Mouse (Mus musculus): Measurements from ENCODE around the gene Dapk2. TPM values are rescaled to one million over a fixed set of nuclear protein-coding genes. Genes with fewer than 3 reads are reported as not detected.
A peak's percentile ranks its signal among the peaks of the same experiment; 100 is the strongest.

The Dapk2 gene
- polyA plus RNA-seq, 1 experiment from 2014 or later: 22.8 TPM

DNA sequence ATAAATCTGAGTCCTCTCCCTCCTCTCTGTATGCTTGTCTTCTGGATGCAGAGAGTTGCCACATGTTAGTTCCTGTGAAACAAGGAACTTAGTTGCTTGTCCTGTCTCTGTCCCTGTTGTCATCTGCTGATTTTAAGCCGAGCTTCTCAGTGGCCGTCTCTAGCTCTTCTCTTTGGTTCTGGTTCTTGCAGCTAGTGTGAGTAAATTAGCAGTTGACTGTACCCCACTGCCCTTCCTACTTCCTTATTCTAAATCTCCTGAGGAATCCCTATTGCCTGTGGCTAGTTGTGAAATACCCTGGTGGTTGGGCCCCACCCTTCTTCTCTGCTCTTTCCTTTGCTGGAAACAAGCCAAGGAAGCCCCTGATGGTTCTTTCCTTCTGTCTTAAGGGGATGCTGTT, 26.6 kb upstream of the Dapk2 start:
- Histone ChIP-seq H3K9me3 (ENCODE audit: control insufficient read depth, low read length) (no peaks in the 10 kb centered on the region), H3K4me1 (replicated peaks; ENCODE audit: control insufficient read depth, insufficient read depth, low read length) (peaks cover 6% of the 10 kb centered on the region), H3K4me2 (ENCODE audit: low read depth, low read length) (no peak overlapping the region), H3K4me3 (ENCODE audit: low read length) (no peak overlapping the region), H3K27me3 (ENCODE audit: control insufficient read depth, insufficient read depth, low read depth, low read length) (no peaks in the 10 kb centered on the region), H3K36me3 (ENCODE audit: control insufficient read depth, insufficient read depth, low read length) (peaks cover 21% of the 10 kb centered on the region), H3K9ac (ENCODE audit: low read length) (no peak overlapping the region), H3K27ac (ENCODE audit: low read length) (no peak overlapping the region)
- WGBS: 87% methylated on average over 2 of the region's 2 CpGs
- ATAC-seq (ENCODE audit: low read depth): no peak

DNA sequence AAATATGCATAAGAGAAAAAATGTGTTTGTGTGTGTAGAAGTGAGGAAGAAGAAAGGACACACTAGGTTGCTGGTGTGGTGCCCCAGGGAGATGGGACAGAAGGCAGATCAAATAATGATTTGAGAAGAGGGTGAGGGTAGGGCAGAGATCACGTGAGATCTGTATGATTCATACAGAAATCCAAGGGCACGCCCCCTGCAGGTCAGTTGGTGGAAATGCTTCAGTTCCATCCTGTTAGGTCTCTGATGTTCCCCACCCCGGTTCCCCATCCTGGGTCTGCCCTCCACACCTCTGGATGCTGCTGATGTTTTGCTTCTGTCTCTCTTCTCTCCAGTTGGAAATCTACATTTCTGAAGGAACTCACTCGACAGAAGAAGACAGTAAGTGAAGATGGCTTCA, 22.1 kb upstream of the Dapk2 start:
- H3K27me3 ChIP-seq (ENCODE audit: control insufficient read depth, insufficient read depth, low read depth, low read length): no peaks in the 10 kb centered on the region
- no peak overlapping the region for H3K27ac ChIP-seq (ENCODE audit: low read length)
- no peak overlapping the region for H3K9ac ChIP-seq (ENCODE audit: low read length)
- H3K4me3 ChIP-seq (ENCODE audit: low read length): no peak overlapping the region
- H3K36me3 ChIP-seq (ENCODE audit: control insufficient read depth, insufficient read depth, low read length): peaks cover 32% of the 10 kb centered on the region
- no peaks in the 10 kb centered on the region for H3K4me1 ChIP-seq (replicated peaks; ENCODE audit: control insufficient read depth, insufficient read depth, low read length)
- no peaks in the 10 kb centered on the region for H3K9me3 ChIP-seq (ENCODE audit: control insufficient read depth, low read length)
- no peak overlapping the region for H3K4me2 ChIP-seq (ENCODE audit: low read depth, low read length)
- WGBS: 45% methylated on average over 4 of the region's 4 CpGs
- ATAC-seq (ENCODE audit: low read depth): no peak

DNA sequence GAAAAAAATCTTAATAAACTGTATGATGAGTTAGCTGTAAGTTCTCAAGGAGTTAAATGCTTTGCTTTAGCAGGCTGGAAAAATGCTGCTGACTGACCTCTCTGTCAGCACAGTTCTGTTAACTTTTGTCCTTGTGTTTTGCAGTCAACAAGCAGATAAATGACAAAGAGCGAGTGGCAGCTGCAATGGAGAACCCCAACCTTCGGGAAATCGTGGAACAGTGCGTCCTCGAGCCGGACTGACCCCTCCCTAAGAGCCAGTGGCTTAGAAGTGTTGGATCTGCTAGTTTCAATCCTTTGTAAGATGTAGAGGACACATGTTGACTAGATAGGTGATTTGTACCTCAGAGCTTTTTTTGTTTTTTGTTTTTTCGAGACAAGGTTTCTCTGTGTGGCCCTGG, 19.8 kb upstream of the Dapk2 start:
- 89% methylated on average over 7 of the region's 7 CpGs for whole genome bisulfite sequencing

DNA sequence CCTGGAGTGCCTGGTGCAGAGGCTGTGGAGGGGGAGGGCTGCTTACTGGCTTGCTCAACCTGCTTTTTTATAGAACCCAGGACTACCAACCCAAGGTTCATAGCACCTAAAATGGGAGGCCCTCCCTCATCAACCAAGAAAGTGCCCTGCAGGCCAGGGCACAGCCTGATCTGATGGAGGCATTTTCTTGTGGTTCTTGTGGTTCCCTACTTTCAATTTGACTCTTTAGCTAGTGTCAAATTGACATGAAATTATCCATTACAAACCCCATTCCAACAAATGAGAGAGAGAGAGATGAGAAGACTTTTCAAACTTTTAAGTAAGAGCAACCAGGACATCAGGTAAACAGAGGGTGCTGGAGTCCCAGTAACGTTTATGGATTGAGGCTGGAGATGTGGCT, 15.8 kb upstream of the Dapk2 start:
- no peak overlapping the region for H3K27ac ChIP-seq (ENCODE audit: low read length)
- H3K4me2 ChIP-seq (ENCODE audit: low read depth, low read length): no peak overlapping the region
- no peak overlapping the region for H3K4me3 ChIP-seq (ENCODE audit: low read length)
- no peak overlapping the region for H3K9ac ChIP-seq (ENCODE audit: low read length)
- H3K4me1 ChIP-seq (replicated peaks; ENCODE audit: control insufficient read depth, insufficient read depth, low read length): no peaks in the 10 kb centered on the region
- no peaks in the 10 kb centered on the region for H3K9me3 ChIP-seq (ENCODE audit: control insufficient read depth, low read length)
- H3K27me3 ChIP-seq (ENCODE audit: control insufficient read depth, insufficient read depth, low read depth, low read length): no peaks in the 10 kb centered on the region
- WGBS: 64% methylated on average over 1 of the region's 1 CpGs
- H3K36me3 ChIP-seq (ENCODE audit: control insufficient read depth, insufficient read depth, low read length): peaks cover 13% of the 10 kb centered on the region
- ATAC-seq (ENCODE audit: low read depth): no peak

More for the DNA sequence above, 19.8 kb upstream of the Dapk2 start:
- Histone ChIP-seq H3K36me3 (ENCODE audit: control insufficient read depth, insufficient read depth, low read length) (peaks cover 26% of the 10 kb centered on the region), H3K4me1 (replicated peaks; ENCODE audit: control insufficient read depth, insufficient read depth, low read length) (no peaks in the 10 kb centered on the region), H3K27me3 (ENCODE audit: control insufficient read depth, insufficient read depth, low read depth, low read length) (no peaks in the 10 kb centered on the region), H3K9ac (ENCODE audit: low read length) (no peak overlapping the region), H3K4me2 (ENCODE audit: low read depth, low read length) (no peak overlapping the region), H3K27ac (ENCODE audit: low read length) (no peak overlapping the region), H3K4me3 (ENCODE audit: low read length) (no peak overlapping the region), H3K9me3 (ENCODE audit: control insufficient read depth, low read length) (no peaks in the 10 kb centered on the region)
- no peak for ATAC-seq (ENCODE audit: low read depth)

DNA sequence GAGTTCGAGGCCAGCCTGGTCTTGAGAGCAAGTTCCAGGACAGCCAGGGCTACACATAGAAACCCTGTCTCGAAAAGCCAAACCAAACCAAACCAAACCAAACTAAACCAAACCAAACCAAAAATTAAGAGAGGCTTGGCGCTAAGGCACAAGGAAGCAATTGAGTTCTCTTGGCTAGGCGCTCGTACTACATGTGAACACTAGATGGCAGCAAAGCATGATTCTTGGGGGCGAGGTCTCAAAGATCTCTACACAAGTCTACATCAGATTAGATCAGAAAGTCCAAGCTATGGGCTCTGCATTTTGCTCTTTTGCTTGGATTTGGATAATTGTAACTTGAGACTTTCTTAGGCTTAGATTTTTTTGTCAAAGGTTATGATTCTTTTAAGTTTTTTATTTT, 13.8 kb upstream of the Dapk2 start:
- Histone ChIP-seq H3K4me2 (ENCODE audit: low read depth, low read length) (no peak overlapping the region), H3K9me3 (ENCODE audit: control insufficient read depth, low read length) (no peaks in the 10 kb centered on the region), H3K27ac (ENCODE audit: low read length) (no peak overlapping the region), H3K4me3 (ENCODE audit: low read length) (no peak overlapping the region), H3K36me3 (ENCODE audit: control insufficient read depth, insufficient read depth, low read length) (peaks cover 9% of the 10 kb centered on the region), H3K27me3 (ENCODE audit: control insufficient read depth, insufficient read depth, low read depth, low read length) (no peaks in the 10 kb centered on the region), H3K4me1 (replicated peaks; ENCODE audit: control insufficient read depth, insufficient read depth, low read length) (no peaks in the 10 kb centered on the region), H3K9ac (ENCODE audit: low read length) (no peak overlapping the region)
- WGBS: 7% methylated on average over 6 of the region's 6 CpGs
- ATAC-seq (ENCODE audit: low read depth): peak; percentile 45; the same call in 1 of the 2 replicates

DNA sequence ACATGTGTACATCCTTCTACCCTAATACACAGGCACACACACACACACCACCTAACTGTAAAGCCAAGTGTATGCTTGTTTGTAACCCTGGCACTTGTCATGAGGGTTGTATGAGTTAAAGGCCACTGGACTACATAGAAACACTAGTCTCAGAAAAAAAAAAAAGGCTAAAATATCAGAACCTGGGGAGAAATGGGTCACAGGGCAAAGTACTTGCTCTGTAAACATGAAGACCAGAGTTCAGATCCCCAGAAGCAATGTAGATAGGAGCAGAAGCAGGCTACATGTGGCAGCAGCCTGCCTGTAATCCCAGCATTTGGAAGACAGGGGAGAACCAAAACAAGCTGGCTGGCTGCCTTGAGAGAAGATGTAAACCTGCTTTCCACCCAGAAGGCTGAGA, 11.9 kb upstream of the Dapk2 start:
- H3K9me3 ChIP-seq (ENCODE audit: control insufficient read depth, low read length): no peaks in the 10 kb centered on the region
- no peak for ATAC-seq (ENCODE audit: low read depth)

DNA sequence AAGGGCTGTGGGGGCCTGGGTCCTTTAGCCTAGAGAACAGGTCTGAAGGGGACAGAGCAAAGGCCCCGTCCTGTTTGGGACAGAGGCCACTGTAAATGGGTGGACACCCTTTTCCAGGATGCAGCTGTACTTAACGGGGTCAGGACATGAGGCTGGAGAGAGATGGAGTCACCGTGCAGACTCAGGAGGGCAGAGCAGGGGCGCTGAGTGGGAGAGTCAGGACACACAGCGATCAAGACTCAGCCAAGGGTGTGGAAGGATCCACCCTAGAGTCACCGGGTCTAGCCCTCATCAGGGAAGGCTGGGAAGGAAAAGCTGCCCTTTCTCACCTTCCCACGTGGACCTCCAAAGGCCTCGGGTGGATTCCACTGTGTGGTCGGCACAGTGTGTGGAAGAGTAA, 6.0 kb upstream of the Dapk2 start:
- H3K27me3 ChIP-seq (ENCODE audit: control insufficient read depth, insufficient read depth, low read depth, low read length): no peaks in the 10 kb centered on the region
- 47% methylated on average over 9 of the region's 9 CpGs for WGBS

More for the DNA sequence above, 11.9 kb upstream of the Dapk2 start:
- no peak overlapping the region for H3K4me2 ChIP-seq (ENCODE audit: low read depth, low read length)
- no peaks in the 10 kb centered on the region for H3K4me1 ChIP-seq (replicated peaks; ENCODE audit: control insufficient read depth, insufficient read depth, low read length)
- no peak overlapping the region for H3K9ac ChIP-seq (ENCODE audit: low read length)
- H3K36me3 ChIP-seq (ENCODE audit: control insufficient read depth, insufficient read depth, low read length): no peaks in the 10 kb centered on the region
- H3K4me3 ChIP-seq (ENCODE audit: low read length): no peak overlapping the region
- H3K27ac ChIP-seq (ENCODE audit: low read length): no peak overlapping the region
- no peaks in the 10 kb centered on the region for H3K27me3 ChIP-seq (ENCODE audit: control insufficient read depth, insufficient read depth, low read depth, low read length)

DNA sequence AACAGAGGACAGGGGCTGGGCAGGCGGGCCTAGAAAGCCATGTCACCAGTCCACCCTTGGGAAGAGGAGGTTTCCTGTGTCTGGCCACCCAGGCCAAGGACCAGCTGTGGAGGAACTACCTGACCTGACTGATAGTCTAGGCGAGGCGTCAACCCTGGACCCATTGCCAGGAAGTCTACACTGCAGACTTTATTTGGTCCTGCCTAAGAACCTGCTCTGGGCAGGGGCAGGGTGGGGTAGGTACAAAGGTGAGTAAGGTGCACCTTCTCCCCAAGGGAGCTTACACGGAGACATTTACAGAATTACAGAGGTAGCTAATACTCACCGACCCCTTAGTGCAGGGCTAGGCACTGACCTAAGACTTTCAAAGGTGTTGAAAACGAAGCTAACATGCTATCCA, 4.4 kb upstream of the Dapk2 start:
- ATAC-seq (ENCODE audit: low read depth): no peak
- 88% methylated on average over 6 of the region's 6 CpGs for WGBS
- Histone ChIP-seq H3K27ac (ENCODE audit: low read length) (no peak overlapping the region), H3K9ac (ENCODE audit: low read length) (no peak overlapping the region), H3K9me3 (ENCODE audit: control insufficient read depth, low read length) (no peaks in the 10 kb centered on the region), H3K36me3 (ENCODE audit: control insufficient read depth, insufficient read depth, low read length) (no peaks in the 10 kb centered on the region), H3K4me2 (ENCODE audit: low read depth, low read length) (no peak overlapping the region), H3K4me3 (ENCODE audit: low read length) (no peak overlapping the region), H3K27me3 (ENCODE audit: control insufficient read depth, insufficient read depth, low read depth, low read length) (peaks cover 5% of the 10 kb centered on the region; the same call in 1 of the 2 replicates), H3K4me1 (replicated peaks; ENCODE audit: control insufficient read depth, insufficient read depth, low read length) (peaks cover 4% of the 10 kb centered on the region)

More for the DNA sequence above, 6.0 kb upstream of the Dapk2 start:
- Histone ChIP-seq H3K4me3 (ENCODE audit: low read length) (no peak overlapping the region), H3K36me3 (ENCODE audit: control insufficient read depth, insufficient read depth, low read length) (no peaks in the 10 kb centered on the region), H3K4me1 (replicated peaks; ENCODE audit: control insufficient read depth, insufficient read depth, low read length) (no peaks in the 10 kb centered on the region), H3K9me3 (ENCODE audit: control insufficient read depth, low read length) (no peaks in the 10 kb centered on the region), H3K9ac (ENCODE audit: low read length) (no peak overlapping the region), H3K27ac (ENCODE audit: low read length) (no peak overlapping the region), H3K4me2 (ENCODE audit: low read depth, low read length) (no peak overlapping the region)
- ATAC-seq (ENCODE audit: low read depth): no peak

DNA sequence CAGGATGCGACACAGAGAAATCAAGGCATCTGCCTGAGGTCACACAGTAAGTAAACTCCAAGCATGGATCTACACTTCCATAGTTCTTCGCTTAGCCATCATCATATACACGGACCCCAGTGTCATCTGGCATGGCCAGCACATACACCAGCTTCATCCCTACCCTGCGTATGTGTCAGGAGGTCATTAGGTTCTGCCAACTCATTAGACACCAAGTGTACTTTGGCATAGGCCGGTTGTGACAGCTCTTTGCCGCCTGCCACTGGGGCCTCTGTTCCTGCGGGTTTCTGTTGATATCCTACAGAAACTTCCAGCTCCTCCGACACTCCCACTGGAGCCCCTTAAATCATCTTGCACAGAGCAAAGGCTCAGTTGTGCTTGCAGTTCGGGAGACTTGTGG, 4.0 kb upstream of the Dapk2 start:
- peaks cover 8% of the 10 kb centered on the region; the same call in 1 of the 2 replicates for H3K27me3 ChIP-seq (ENCODE audit: control insufficient read depth, insufficient read depth, low read depth, low read length)
- no peak overlapping the region for H3K27ac ChIP-seq (ENCODE audit: low read length)
- ATAC-seq (ENCODE audit: low read depth): no peak
- no peak overlapping the region for H3K4me2 ChIP-seq (ENCODE audit: low read depth, low read length)
- 84% methylated on average over 9 of the region's 9 CpGs for WGBS
- H3K36me3 ChIP-seq (ENCODE audit: control insufficient read depth, insufficient read depth, low read length): no peaks in the 10 kb centered on the region
- no peaks in the 10 kb centered on the region for H3K9me3 ChIP-seq (ENCODE audit: control insufficient read depth, low read length)
- no peak overlapping the region for H3K9ac ChIP-seq (ENCODE audit: low read length)
- H3K4me3 ChIP-seq (ENCODE audit: low read length): no peak overlapping the region
- peaks cover 4% of the 10 kb centered on the region for H3K4me1 ChIP-seq (replicated peaks; ENCODE audit: control insufficient read depth, insufficient read depth, low read length)

DNA sequence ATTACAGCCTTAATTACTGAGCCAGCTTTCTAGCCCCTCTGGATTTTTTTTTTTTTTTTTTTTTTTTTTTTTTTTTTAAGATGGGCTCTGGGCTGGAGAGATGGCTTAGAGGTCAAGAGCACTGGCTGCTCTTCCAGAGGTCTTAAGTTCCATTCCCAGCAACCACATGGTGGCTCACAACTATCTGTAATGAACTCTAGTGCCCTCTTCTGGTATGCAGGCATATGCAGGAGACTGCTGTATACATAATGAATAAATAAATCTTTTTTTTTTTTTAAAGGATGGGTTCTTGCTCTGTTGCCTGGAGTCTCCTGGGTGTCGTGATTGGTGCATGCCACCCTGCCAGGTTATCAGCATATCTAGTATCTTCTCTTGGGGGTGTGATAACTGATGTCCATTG, 2.5 kb upstream of the Dapk2 start:
- H3K36me3 ChIP-seq (ENCODE audit: control insufficient read depth, insufficient read depth, low read length): no peaks in the 10 kb centered on the region

More for the DNA sequence above, 2.5 kb upstream of the Dapk2 start:
- ATAC-seq (ENCODE audit: low read depth): no peak
- WGBS: 73% methylated on average over 1 of the region's 1 CpGs
- Histone ChIP-seq H3K9me3 (ENCODE audit: control insufficient read depth, low read length) (no peaks in the 10 kb centered on the region), H3K4me2 (ENCODE audit: low read depth, low read length) (no peak overlapping the region), H3K9ac (ENCODE audit: low read length) (no peak overlapping the region), H3K4me3 (ENCODE audit: low read length) (no peak overlapping the region), H3K27ac (ENCODE audit: low read length) (no peak overlapping the region), H3K4me1 (replicated peaks; ENCODE audit: control insufficient read depth, insufficient read depth, low read length) (peaks cover 4% of the 10 kb centered on the region), H3K27me3 (ENCODE audit: control insufficient read depth, insufficient read depth, low read depth, low read length) (peaks cover 12% of the 10 kb centered on the region; the same call in 1 of the 2 replicates)

All from lung, embryonic 16.5 days (tissue).